Mouse (Mus musculus): ENCODE data around the gene Hnf4a.
"Not testable (repeated sequence)": the region's sequence is repeated elsewhere in the genome, so short reads cannot be mapped to it uniquely, and the experiment has no call there.

Hnf4a gene

DNA sequence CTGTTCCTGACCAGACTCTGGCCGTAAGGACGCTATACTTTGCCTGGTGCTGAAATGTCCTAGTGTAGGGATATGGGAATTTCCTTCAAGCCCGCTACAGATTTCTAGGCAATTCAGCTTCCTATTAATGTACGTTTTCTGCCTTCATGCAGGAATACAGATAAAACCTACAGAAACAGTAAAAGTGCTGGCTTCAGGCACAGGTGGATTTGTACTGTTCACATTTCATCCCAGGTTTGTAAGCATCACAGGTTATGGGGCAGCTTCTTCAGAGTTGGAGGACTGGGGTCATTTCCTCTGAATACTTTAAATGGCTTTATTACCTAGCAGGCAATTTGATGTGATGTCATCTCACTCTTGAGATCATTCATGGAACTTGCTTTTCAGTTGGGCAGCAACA lies 111.3 kb downstream of the Hnf4a start:
- DNase-seq (ENCODE audit: low read depth, low spot score), result no peak

DNA sequence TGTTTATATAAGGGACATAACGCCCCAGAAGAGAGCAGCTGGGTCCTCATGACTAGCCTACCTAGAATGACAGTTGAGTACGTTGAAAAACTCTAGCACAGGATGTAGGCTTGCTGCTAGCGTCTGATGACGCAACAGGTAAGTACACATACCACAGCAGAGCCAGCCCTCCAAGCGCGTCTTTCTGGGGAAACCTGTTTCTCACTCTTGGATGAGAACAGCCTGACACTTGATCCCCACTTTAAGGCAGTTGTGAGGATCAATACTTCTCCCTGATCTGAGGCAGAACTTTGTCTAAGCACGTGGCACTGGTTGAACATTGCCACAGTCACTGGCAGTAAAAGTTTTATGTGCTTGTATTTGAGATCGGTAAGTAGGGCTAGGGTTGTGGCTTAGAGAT lies 113.8 kb downstream of the Hnf4a start:
- no peak for DNase-seq (ENCODE audit: low read depth, low spot score)

DNA sequence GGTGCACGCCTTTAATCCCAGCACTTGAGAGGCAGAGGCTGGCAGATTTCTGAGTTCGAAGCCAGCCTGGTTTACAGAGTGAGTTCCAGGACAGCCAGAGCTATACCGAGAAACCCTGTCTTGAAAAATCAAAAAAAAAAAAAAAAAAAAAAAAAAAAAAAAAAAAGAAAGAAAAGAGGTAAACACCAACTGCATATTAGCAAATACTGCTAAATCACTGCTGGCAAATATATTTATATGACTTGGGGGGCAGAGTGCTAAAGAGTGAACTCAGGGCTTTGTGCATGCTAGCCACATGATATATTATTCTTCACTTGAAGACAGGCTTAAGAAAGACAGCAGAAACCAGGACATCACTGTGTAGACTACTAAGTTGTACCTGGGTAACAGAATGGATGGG lies 114.8 kb downstream of the Hnf4a start:
- DNase-seq (ENCODE audit: low read depth, low spot score), result not testable (repeated sequence)
